Mouse (Mus musculus): ENCODE measurements around the gene Anxa2. TPM values are rescaled to one million over a fixed set of nuclear protein-coding genes. Genes with fewer than 3 reads are reported as not detected.

Gene Anxa2
- polyA plus RNA-seq, 1 experiment = 1,009 TPM

DNA sequence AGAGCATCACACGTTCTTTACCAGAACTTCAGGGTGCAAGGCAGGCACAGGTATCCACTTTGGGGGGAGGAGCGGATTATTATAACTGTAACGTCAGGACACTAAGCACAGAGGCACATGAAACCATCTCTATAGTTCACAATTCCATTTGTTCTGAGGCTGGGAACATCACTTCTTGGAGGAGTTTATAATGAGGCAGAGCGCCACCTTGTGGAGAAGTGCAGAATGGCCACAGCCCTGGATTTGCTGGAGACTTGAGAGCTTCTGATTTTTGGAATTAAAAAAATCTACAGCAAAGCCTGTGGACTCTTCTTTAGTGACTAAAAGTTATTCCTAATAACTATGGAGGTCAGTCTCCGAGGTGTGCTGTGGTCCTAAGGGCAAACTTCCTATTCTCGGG, 49.1 kb downstream of the Anxa2 start:
- no peak for TF ChIP-seq TCF3 (IDR thresholded peaks at IDR 0.05; ENCODE audit: insufficient read length, low read depth)
- no peak for TF ChIP-seq CEBPB (IDR thresholded peaks at IDR 0.05; ENCODE audit: insufficient read depth, poor library complexity, severe bottlenecking)
- no peak for TF ChIP-seq REST (IDR thresholded peaks at IDR 0.05; ENCODE audit: insufficient read depth, insufficient read length)
- TF ChIP-seq MAX (IDR thresholded peaks at IDR 0.05; ENCODE audit: low read depth) = no peak
- TF ChIP-seq SRF (IDR thresholded peaks at IDR 0.05; ENCODE audit: control insufficient read depth, insufficient read length, low read depth) = no peak
- TF ChIP-seq POLR2A (IDR thresholded peaks at IDR 0.05; ENCODE audit: insufficient read length, low read depth) = no peak
- TF ChIP-seq USF1 (IDR thresholded peaks at IDR 0.05; ENCODE audit: low read depth) = no peak
- TF ChIP-seq E2F4 (IDR thresholded peaks at IDR 0.05; ENCODE audit: insufficient read depth) = no peak
- no peak for TF ChIP-seq MYOD1 (IDR thresholded peaks at IDR 0.05; ENCODE audit: control insufficient read depth in 1 of 3, insufficient read length in 2 of 3, low read depth in 2 of 3)
- no peak for TF ChIP-seq MYOG (IDR thresholded peaks at IDR 0.05; ENCODE audit: control insufficient read depth in 1 of 3, insufficient read depth in 1 of 3, insufficient read length in 2 of 3, low read depth in 2 of 3)
- Histone ChIP-seq H3K36me3 (ENCODE audit: control insufficient read depth, insufficient read depth) (no peaks in the 10 kb centered on the region), H3K27me3 (ENCODE audit: control insufficient read depth, insufficient read depth, insufficient read length) (peaks cover 26% of the 10 kb centered on the region), H3K4me2 (ENCODE audit: low read depth) (no peak overlapping the region), H3ac (ENCODE audit: control insufficient read depth, insufficient read length) (no peak overlapping the region), H3K79me2 (ENCODE audit: control insufficient read depth, insufficient read depth) (no peaks in the 10 kb centered on the region), H3K4me3 (no peak overlapping the region)

DNA sequence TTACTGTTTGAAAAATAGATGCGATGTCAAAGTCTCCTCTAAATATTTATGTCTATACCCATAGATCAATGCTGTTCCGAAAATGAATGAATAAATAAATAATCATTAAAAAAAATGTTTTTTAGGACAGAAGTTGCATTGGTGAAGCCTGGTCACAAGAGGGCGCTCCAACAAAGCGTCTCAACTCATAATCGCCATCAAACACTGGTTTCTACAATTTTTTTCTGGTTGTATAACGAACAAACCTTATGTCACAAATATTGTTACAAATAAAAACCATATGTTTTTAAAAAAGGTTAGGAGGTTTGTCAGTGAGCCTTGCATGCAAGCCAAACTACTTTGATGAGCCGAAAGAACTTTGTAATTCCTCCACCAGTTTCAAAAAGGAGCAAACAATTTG, 52.2 kb downstream of the Anxa2 start:
- Histone ChIP-seq H3K36me3 (ENCODE audit: control insufficient read depth, insufficient read depth) (no peaks in the 10 kb centered on the region), H3ac (ENCODE audit: control insufficient read depth, insufficient read length) (no peak overlapping the region), H3K4me3 (no peak overlapping the region), H3K27me3 (ENCODE audit: control insufficient read depth, insufficient read depth, insufficient read length) (peaks cover 43% of the 10 kb centered on the region), H3K4me2 (ENCODE audit: low read depth) (no peak overlapping the region), H3K79me2 (ENCODE audit: control insufficient read depth, insufficient read depth) (no peaks in the 10 kb centered on the region)
- TF ChIP-seq MYOG (IDR thresholded peaks at IDR 0.05; ENCODE audit: control insufficient read depth in 1 of 3, insufficient read depth in 1 of 3, insufficient read length in 2 of 3, low read depth in 2 of 3) (no peak), E2F4 (IDR thresholded peaks at IDR 0.05; ENCODE audit: insufficient read depth) (no peak), MYOD1 (IDR thresholded peaks at IDR 0.05; ENCODE audit: control insufficient read depth in 1 of 3, insufficient read length in 2 of 3, low read depth in 2 of 3) (no peak), SRF (IDR thresholded peaks at IDR 0.05; ENCODE audit: control insufficient read depth, insufficient read length, low read depth) (no peak), USF1 (IDR thresholded peaks at IDR 0.05; ENCODE audit: low read depth) (no peak), POLR2A (IDR thresholded peaks at IDR 0.05; ENCODE audit: insufficient read length, low read depth) (no peak)

DNA sequence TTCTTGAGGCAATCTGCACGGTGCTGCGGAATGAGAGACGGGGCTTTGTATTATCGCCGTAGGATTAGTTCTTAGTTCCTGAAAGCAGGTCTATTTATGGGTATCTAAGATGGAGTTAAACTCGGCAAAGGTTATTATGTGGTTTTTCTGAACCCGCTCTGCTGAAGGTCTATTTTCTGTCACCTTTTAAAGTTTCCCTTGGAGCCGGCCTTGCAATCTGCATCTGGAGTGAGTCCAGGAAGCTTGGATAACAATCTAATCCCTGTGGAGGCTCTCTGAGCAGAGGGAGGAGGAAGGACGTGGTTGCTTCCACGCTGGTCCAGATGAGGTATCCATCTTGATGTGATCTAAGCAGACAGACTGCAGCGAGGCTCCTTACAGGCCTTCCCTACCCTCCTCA, 53.8 kb downstream of the Anxa2 start:
- H3K79me2 ChIP-seq (ENCODE audit: control insufficient read depth, insufficient read depth) = no peaks in the 10 kb centered on the region
- H3K36me3 ChIP-seq (ENCODE audit: control insufficient read depth, insufficient read depth) = no peaks in the 10 kb centered on the region
- no peak overlapping the region for H3K4me2 ChIP-seq (ENCODE audit: low read depth)
- no peak for TF ChIP-seq POLR2AphosphoS2 (IDR thresholded peaks at IDR 0.05; ENCODE audit: insufficient read length, low read depth)
- no peak for TF ChIP-seq MYOG (IDR thresholded peaks at IDR 0.05; ENCODE audit: control insufficient read depth in 1 of 3, insufficient read depth in 1 of 3, insufficient read length in 2 of 3, low read depth in 2 of 3)
- TF ChIP-seq MAX (IDR thresholded peaks at IDR 0.05; ENCODE audit: low read depth) = no peak
- no peak for TF ChIP-seq REST (IDR thresholded peaks at IDR 0.05; ENCODE audit: insufficient read depth, insufficient read length)
- no peak for TF ChIP-seq POLR2A (IDR thresholded peaks at IDR 0.05; ENCODE audit: insufficient read length, low read depth)
- no peak for TF ChIP-seq CEBPB (IDR thresholded peaks at IDR 0.05; ENCODE audit: insufficient read depth, poor library complexity, severe bottlenecking)
- no peak for TF ChIP-seq USF1 (IDR thresholded peaks at IDR 0.05; ENCODE audit: low read depth)
- TF ChIP-seq MYOD1 (IDR thresholded peaks at IDR 0.05; ENCODE audit: control insufficient read depth in 1 of 3, insufficient read length in 2 of 3, low read depth in 2 of 3) = no peak
- TF ChIP-seq TCF3 (IDR thresholded peaks at IDR 0.05; ENCODE audit: insufficient read length, low read depth) = no peak
- TF ChIP-seq E2F4 (IDR thresholded peaks at IDR 0.05; ENCODE audit: insufficient read depth) = no peak
- TF ChIP-seq SRF (IDR thresholded peaks at IDR 0.05; ENCODE audit: control insufficient read depth, insufficient read length, low read depth) = no peak
- no peak for TF ChIP-seq TCF12 (IDR thresholded peaks at IDR 0.05; ENCODE audit: insufficient read depth, poor library complexity, severe bottlenecking)
- H3K27me3 ChIP-seq (ENCODE audit: control insufficient read depth, insufficient read depth, insufficient read length) = peaks cover 51% of the 10 kb centered on the region
- no peak overlapping the region for H3K4me3 ChIP-seq
- H3ac ChIP-seq (ENCODE audit: control insufficient read depth, insufficient read length) = no peak overlapping the region

DNA sequence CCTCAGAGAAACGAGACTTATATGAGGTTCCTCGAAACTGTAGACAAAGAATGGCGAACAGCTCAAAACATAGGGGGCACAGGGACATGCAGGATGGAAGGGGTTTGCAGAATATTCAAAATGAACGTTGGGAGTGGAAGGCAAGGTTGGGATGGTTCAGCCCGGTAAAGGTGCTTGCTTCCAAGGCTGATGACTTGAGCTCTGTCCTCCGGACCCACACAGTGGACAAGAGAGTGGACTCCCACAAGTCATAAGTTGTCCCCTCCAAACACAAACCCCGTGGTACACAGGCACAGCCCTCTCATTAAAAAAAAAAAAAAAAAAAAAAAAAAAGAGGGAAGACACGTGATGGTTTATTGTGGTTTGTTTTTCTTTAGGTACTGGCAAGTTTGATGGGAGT, 54.6 kb downstream of the Anxa2 start:
- peaks cover 58% of the 10 kb centered on the region for H3K27me3 ChIP-seq (ENCODE audit: control insufficient read depth, insufficient read depth, insufficient read length)
- no peaks in the 10 kb centered on the region for H3K36me3 ChIP-seq (ENCODE audit: control insufficient read depth, insufficient read depth)
- no peak overlapping the region for H3ac ChIP-seq (ENCODE audit: control insufficient read depth, insufficient read length)
- H3K79me2 ChIP-seq (ENCODE audit: control insufficient read depth, insufficient read depth) = no peaks in the 10 kb centered on the region
- no peak overlapping the region for H3K4me2 ChIP-seq (ENCODE audit: low read depth)
- H3K4me3 ChIP-seq = no peak overlapping the region
- TF ChIP-seq POLR2AphosphoS2 (IDR thresholded peaks at IDR 0.05; ENCODE audit: insufficient read length, low read depth) = no peak
- no peak for TF ChIP-seq TCF3 (IDR thresholded peaks at IDR 0.05; ENCODE audit: insufficient read length, low read depth)
- no peak for TF ChIP-seq MYOG (IDR thresholded peaks at IDR 0.05; ENCODE audit: control insufficient read depth in 1 of 3, insufficient read depth in 1 of 3, insufficient read length in 2 of 3, low read depth in 2 of 3)
- TF ChIP-seq USF1 (IDR thresholded peaks at IDR 0.05; ENCODE audit: low read depth) = no peak
- no peak for TF ChIP-seq MAX (IDR thresholded peaks at IDR 0.05; ENCODE audit: low read depth)
- no peak for TF ChIP-seq CEBPB (IDR thresholded peaks at IDR 0.05; ENCODE audit: insufficient read depth, poor library complexity, severe bottlenecking)
- no peak for TF ChIP-seq E2F4 (IDR thresholded peaks at IDR 0.05; ENCODE audit: insufficient read depth)
- TF ChIP-seq SRF (IDR thresholded peaks at IDR 0.05; ENCODE audit: control insufficient read depth, insufficient read length, low read depth) = no peak
- no peak for TF ChIP-seq POLR2A (IDR thresholded peaks at IDR 0.05; ENCODE audit: insufficient read length, low read depth)
- TF ChIP-seq TCF12 (IDR thresholded peaks at IDR 0.05; ENCODE audit: insufficient read depth, poor library complexity, severe bottlenecking) = no peak
- no peak for TF ChIP-seq MYOD1 (IDR thresholded peaks at IDR 0.05; ENCODE audit: control insufficient read depth in 1 of 3, insufficient read length in 2 of 3, low read depth in 2 of 3)
- no peak for TF ChIP-seq REST (IDR thresholded peaks at IDR 0.05; ENCODE audit: insufficient read depth, insufficient read length)

Data from myocyte (in vitro differentiated cells).